Mouse (Mus musculus) midbrain, embryonic 11.5 days (tissue): Measurements from ENCODE around the gene Polr2a. TPM values are rescaled to one million over a fixed set of nuclear protein-coding genes. Genes with fewer than 3 reads are reported as not detected.

Experiments
- ATAC-seq: fragments of 200-750 bp; cut with Nextera tagmentation; 2 replicates; pipeline ENCODE4 v1.8.0; 2017; ENCODE audit warnings: moderate TSS enrichment, moderate library complexity; ENCODE audit not compliant: low FRiP score
- DNase-seq: peaks from one replicate; pipeline ENCODE4 v3.0.0; 2015; ENCODE audit warnings: low spot score; ENCODE audit errors: missing footprints
- H3K27ac ChIP-seq: fragments of 300-500 bp; sonication (generic); 2 replicates; pipeline ENCODE4 v1.5.1; 2014; ENCODE audit warnings: low read depth, low read length
- H3K27me3 ChIP-seq: fragments of 300-500 bp; sonication (generic); 2 replicates; pipeline ENCODE4 v1.6.1; 2014; ENCODE audit warnings: mild to moderate bottlenecking, low read length, moderate library complexity, mixed read lengths; ENCODE audit not compliant: control insufficient read depth, insufficient read depth
- H3K36me3 ChIP-seq: fragments of 300-500 bp; sonication (generic); 2 replicates; pipeline ENCODE4 v1.6.1; 2014; ENCODE audit warnings: mild to moderate bottlenecking, low read length, moderate library complexity, mixed read lengths; ENCODE audit not compliant: control insufficient read depth, insufficient read depth
- H3K4me1 ChIP-seq: fragments of 300-500 bp; sonication (generic); 2 replicates; pipeline ENCODE4 v1.6.1; 2014; ENCODE audit warnings: low read length; ENCODE audit not compliant: control insufficient read depth, insufficient read depth
- H3K4me2 ChIP-seq: fragments of 300-500 bp; sonication (generic); 2 replicates; pipeline ENCODE4 v1.6.1; 2014; ENCODE audit warnings: mild to moderate bottlenecking, moderate library complexity
- H3K4me3 ChIP-seq: fragments of 300-500 bp; sonication (generic); 2 replicates; pipeline ENCODE4 v1.5.1; 2014; ENCODE audit warnings: low read depth, low read length
- H3K9ac ChIP-seq: fragments of 300-500 bp; sonication (generic); 2 replicates; pipeline ENCODE4 v1.6.1; 2014; ENCODE audit warnings: low read length
- H3K9me3 ChIP-seq: fragments of 300-500 bp; sonication (generic); 2 replicates; pipeline ENCODE4 v1.6.1; 2016; ENCODE audit warnings: low read length; ENCODE audit not compliant: control insufficient read depth
- WGBS: fragments of 180-500 bp; shearing (Covaris S2); extraction: QIAGEN DNeasy Blood & Tissue Kit; methylation state at CpG from one replicate; pipeline ENCODE4 v1.1.7; 2014; 5-methylcytosine and 5-hydroxymethylcytosine counted together
- polyA plus RNA-seq: library from polyadenylated mRNA; unstranded; fragments of >200 nt; fragmentation: Nextera tagmentation; extraction: Ambion mirVana; gene quantifications from 2 replicates; pipeline ENCODE4 v1.2.1, GENCODE M21; 2014

The Polr2a gene
- polyA plus RNA-seq, 1 experiment from 2014 or later: 54.1 TPM

GRCm38 (mm10) chr11:69801379-69801977, 43.0 kb upstream of the Polr2a start, which contains the start of gene Fgf11:
Gene Fgf11 (minus strand): TSS chr11:69801857.
- no peaks in the 10 kb centered on the region for H3K36me3 ChIP-seq
- H3K27me3 ChIP-seq: peaks cover 57% of the 10 kb centered on the region
- peak within 1 kb of the TSS; percentile 92 for H3K4me2 ChIP-seq
- H3K4me1 ChIP-seq: peaks cover 51% of the 10 kb centered on the region
- 2% methylated on average over 33 of the region's 33 CpGs for WGBS
- peak within 1 kb of the TSS; percentile 44 for H3K4me3 ChIP-seq
- DNase-seq (peak; percentile 89), ATAC-seq (no peak)
- peak within 1 kb of the TSS; percentile 76 for H3K9ac ChIP-seq
- H3K9me3 ChIP-seq: no peaks in the 10 kb centered on the region
- peak within 1 kb of the TSS; percentile 49 for H3K27ac ChIP-seq

DNA sequence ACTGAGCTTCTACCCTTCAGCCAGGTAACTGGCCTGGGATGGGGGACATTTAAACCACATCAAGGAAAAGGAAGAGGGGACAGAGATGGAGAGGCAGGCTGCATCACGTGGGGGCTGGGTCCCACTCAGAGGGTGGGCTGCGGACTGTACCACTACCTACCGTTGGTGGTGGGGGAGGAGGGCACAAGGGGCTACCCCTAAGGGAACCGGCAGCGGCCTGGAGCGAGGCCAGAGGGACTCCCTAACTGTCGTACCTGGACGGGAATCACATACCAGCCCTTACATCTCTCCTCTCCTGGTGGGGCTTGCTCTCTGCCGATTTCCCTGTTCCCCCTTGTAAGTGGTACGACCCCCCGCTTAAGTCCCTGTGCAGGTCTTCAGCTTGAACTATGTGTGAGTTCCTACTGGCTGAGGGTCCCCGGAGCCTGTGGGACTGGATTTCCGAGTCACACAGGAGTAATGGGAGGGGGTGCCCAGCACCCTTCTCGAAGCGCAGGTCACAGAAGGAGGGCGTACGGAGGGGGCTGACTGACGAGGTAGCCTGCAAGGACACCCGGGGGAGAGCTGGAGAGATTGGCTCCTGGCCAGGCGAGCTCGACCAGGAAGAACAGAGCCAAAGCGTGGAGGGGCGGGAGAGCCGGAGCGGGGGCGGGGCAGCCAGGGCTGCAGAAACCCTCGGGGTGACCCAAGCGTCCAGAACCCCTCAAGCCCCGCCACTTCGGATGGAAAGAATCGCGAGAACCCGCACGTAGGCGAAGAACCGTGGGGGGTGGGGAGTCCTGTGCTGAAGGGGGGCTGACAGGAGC, 42.2 kb upstream of the Polr2a start:
- Histone ChIP-seq H3K9ac (peak overlapping the region; percentile 76), H3K4me1 (peaks cover 54% of the 10 kb centered on the region), H3K27me3 (peaks cover 55% of the 10 kb centered on the region), H3K9me3 (no peaks in the 10 kb centered on the region), H3K4me3 (peak overlapping the region; percentile 43), H3K4me2 (peak overlapping the region; percentile 92), H3K36me3 (no peaks in the 10 kb centered on the region), H3K27ac (peak overlapping the region; percentile 49)
- under 1% methylated on average over 36 of the region's 36 CpGs for WGBS
- ATAC-seq (peak; percentile 76), DNase-seq (peak; percentile 99)

DNA sequence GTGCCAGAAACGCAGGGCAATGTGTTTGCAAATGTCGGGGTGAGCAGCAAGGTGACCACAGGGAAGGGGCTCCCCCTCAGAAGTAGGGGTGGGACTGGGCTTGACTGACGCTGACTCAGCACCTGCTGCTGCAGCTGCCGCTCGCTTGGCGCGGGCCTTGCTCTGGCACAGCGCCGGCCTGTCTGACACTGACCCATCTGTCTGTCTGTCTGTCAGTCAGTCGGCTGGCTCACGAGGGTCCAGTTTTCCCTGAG, 41.6 kb upstream of the Polr2a start:
- under 1% methylated on average over 11 of the region's 11 CpGs for WGBS
- Histone ChIP-seq H3K27ac (peak overlapping the region; percentile 49; the same call in 1 of the 2 replicates), H3K9me3 (no peaks in the 10 kb centered on the region), H3K4me2 (peak overlapping the region; percentile 92), H3K36me3 (no peaks in the 10 kb centered on the region), H3K27me3 (peaks cover 49% of the 10 kb centered on the region), H3K4me3 (peak overlapping the region; percentile 43), H3K4me1 (peaks cover 55% of the 10 kb centered on the region), H3K9ac (peak overlapping the region; percentile 76)
- ATAC-seq (peak; percentile 9), DNase-seq (no peak)

- peak overlapping the region; percentile 43 for H3K4me3 ChIP-seq
- peak; percentile 91 for DNase-seq
- H3K36me3 ChIP-seq: no peaks in the 10 kb centered on the region
- peaks cover 44% of the 10 kb centered on the region for H3K27me3 ChIP-seq
- no peaks in the 10 kb centered on the region for H3K9me3 ChIP-seq
- ATAC-seq: no peak
- peaks cover 54% of the 10 kb centered on the region for H3K4me1 ChIP-seq
- peak overlapping the region; percentile 67 for H3K27ac ChIP-seq
- WGBS: 32% methylated on average over 10 of the region's 12 CpGs
- H3K9ac ChIP-seq: peak overlapping the region; percentile 76
- peak overlapping the region; percentile 92 for H3K4me2 ChIP-seq
These were observed 41.1 kb upstream of the Polr2a start for GRCm38 (mm10) chr11:69799394-69800137.

- no peak overlapping the region for H3K4me3 ChIP-seq
- no peak overlapping the region for H3K4me2 ChIP-seq
- no peaks in the 10 kb centered on the region for H3K36me3 ChIP-seq
- 79% methylated on average over 7 of the region's 7 CpGs for WGBS
- H3K27me3 ChIP-seq: peaks cover 31% of the 10 kb centered on the region
- H3K9me3 ChIP-seq: no peaks in the 10 kb centered on the region
- peaks cover 38% of the 10 kb centered on the region for H3K4me1 ChIP-seq
- ATAC-seq (no peak), DNase-seq (no peak)
- no peak overlapping the region for H3K27ac ChIP-seq
- no peak overlapping the region for H3K9ac ChIP-seq
These were observed 39.5 kb upstream of the Polr2a start for GRCm38 (mm10) chr11:69797924-69798323.

- Histone ChIP-seq H3K4me1 (peaks cover 21% of the 10 kb centered on the region), H3K27ac (no peak overlapping the region), H3K36me3 (no peaks in the 10 kb centered on the region), H3K9ac (peak overlapping the region; percentile 49; the same call in 1 of the 2 replicates), H3K9me3 (no peaks in the 10 kb centered on the region), H3K27me3 (peaks cover 12% of the 10 kb centered on the region), H3K4me3 (peak overlapping the region; percentile 31), H3K4me2 (peak overlapping the region; percentile 76)
- WGBS: 2% methylated on average over 13 of the region's 13 CpGs
- ATAC-seq (no peak), DNase-seq (no peak)
These were observed 37.6 kb upstream of the Polr2a start for GRCm38 (mm10) chr11:69795983-69796435.

DNA sequence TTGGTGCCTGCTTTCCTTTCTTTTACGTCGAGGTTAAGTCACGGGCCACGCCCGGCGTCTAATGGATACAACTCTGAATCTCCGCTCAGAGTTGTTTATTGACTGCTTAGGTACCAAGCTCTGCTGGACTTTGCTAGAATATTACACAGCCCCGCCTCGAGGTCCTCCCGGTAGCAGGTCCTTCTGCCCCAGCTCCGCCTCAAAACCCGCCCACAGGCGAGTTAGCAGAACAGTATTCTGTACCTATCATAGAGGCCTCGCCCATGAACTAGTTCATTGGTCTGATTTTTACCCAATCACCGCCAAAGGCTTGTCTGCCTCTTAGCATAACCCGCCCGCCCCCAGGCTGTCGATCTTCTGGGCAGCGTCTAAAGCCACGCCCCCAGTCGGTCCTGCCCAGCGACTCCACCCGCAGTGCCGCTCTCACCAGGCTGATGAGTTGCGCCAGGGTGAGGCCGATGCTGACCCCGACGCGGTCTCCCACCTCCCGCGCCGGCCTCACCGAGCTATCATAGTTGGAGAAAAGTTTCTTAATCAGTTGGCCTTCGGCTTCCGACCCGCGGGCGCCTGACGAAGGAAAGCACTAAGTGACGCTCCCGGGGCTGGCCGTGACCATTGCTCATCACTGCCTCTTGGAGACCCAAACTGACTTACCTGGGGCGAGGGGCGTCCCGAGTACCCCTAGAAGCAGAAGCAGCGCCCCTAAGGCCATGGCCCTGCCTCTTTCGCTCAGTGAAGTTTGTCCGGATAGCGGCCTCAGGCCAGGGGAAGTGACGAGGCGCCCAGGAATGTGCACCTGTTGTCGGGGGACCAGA, 36.9 kb upstream of the Polr2a start, which contains the start of gene Chrnb1:
Gene Chrnb1, minus strand, starts transcription at position 776 of the 815 bp plus-strand sequence.
- Histone ChIP-seq H3K36me3 (no peaks in the 10 kb centered on the region), H3K4me3 (peak within 1 kb of the TSS; percentile 31), H3K4me2 (peak within 1 kb of the TSS; percentile 76), H3K4me1 (peaks cover 20% of the 10 kb centered on the region), H3K9me3 (no peaks in the 10 kb centered on the region), H3K27ac (no peak within 1 kb of the TSS), H3K9ac (peak within 1 kb of the TSS; percentile 49; the same call in 1 of the 2 replicates), H3K27me3 (peaks cover 11% of the 10 kb centered on the region)
- DNase-seq: peak; percentile 95
- 2% methylated on average over 52 of the region's 52 CpGs for WGBS
- ATAC-seq: peak; percentile 93

- H3K36me3 ChIP-seq: no peaks in the 10 kb centered on the region
- H3K27ac ChIP-seq: no peak overlapping the region
- no peak overlapping the region for H3K4me3 ChIP-seq
- H3K27me3 ChIP-seq: peaks cover 11% of the 10 kb centered on the region
- DNase-seq: peak; percentile 70
- no peak overlapping the region for H3K4me2 ChIP-seq
- H3K4me1 ChIP-seq: peaks cover 4% of the 10 kb centered on the region; the same call in 1 of the 2 replicates
- no peak overlapping the region for H3K9ac ChIP-seq
- no peaks in the 10 kb centered on the region for H3K9me3 ChIP-seq
- ATAC-seq: no peak
- 62% methylated on average over 5 of the region's 5 CpGs for WGBS
These were observed 35.0 kb upstream of the Polr2a start for GRCm38 (mm10) chr11:69793429-69793828.
